Mouse (Mus musculus): ENCODE measurements at regions not wholly inside any gene's neighbourhood (a gene's known extent, or its start where the extent isn't known, plus 50 kb on each side); places are given as distances from the start of the nearest gene placed in this dataset.
A peak's percentile ranks its signal among the peaks of the same experiment; 100 is the strongest.

GRCm38 (mm10) chr11:45795731-45796130, 56.1 kb upstream of the Clint1 start:
- DNase-seq, result peak; percentile 69 to 70

- no peak for DNase-seq
These were observed 52.0 kb upstream of the Clint1 start for GRCm38 (mm10) chr11:45799732-45800386.
